Mouse (Mus musculus): Measurements from ENCODE around the gene Naip6.
"Not testable (repeated sequence)": the region's sequence is repeated elsewhere in the genome, so short reads cannot be mapped to it uniquely, and the experiment has no call there.

Naip6 gene

DNA sequence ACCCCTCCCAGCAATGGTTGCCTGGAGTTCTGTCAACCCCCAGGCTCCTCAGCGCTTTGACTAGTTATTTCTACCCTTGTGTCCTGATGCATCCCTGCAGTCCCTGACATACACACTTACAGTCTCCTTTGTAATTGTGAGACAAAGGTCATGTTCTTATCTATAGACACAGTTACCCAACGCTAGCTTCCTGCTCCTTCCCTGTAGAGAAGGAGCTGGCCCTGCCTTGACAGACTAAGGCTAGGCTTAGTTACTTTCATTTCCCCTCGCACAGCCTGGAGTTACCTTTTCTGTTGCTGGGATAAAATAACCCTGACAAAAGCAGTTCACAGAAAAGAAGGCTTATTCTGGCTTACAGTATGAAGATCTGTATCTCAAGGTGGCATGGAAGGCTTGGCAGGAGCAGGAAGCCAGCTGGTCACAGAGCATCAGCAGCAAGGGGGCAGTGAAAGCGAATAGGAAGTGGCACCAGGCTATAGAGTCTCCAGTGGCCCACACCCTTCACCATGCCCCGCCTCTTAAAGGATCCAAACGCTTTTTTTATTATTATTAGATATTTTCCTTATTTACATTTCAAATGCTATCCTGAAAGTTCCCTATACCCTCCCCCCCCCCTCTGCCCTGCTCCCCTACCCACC is at the start of gene Naip6:
Gene Naip6 (minus strand): TSS at position 419 of the 638 bp plus-strand sequence.
- not testable (repeated sequence) for DNase-seq (ENCODE audit: low spot score)

DNA sequence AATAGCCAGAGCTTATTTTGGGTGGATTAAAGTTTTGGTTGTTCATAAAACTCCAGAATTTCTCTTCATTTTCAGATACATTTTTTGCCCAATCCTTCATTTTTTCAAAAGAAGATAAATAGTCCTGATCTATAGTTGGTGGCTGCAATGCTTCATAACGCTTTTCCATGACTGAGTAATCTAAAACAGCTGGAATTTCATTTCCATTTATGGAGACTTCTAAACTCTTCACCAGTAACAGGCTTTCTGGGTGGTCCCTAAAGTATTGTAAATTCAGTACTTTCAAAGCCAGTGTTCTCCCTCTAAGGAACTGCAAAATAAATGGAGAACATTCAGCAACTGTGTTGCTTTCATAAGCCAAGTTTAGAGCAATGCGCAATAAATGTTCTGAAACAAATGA is 34.8 kb upstream of the Naip6 start:
- not testable (repeated sequence) for DNase-seq (ENCODE audit: low spot score)

DNA sequence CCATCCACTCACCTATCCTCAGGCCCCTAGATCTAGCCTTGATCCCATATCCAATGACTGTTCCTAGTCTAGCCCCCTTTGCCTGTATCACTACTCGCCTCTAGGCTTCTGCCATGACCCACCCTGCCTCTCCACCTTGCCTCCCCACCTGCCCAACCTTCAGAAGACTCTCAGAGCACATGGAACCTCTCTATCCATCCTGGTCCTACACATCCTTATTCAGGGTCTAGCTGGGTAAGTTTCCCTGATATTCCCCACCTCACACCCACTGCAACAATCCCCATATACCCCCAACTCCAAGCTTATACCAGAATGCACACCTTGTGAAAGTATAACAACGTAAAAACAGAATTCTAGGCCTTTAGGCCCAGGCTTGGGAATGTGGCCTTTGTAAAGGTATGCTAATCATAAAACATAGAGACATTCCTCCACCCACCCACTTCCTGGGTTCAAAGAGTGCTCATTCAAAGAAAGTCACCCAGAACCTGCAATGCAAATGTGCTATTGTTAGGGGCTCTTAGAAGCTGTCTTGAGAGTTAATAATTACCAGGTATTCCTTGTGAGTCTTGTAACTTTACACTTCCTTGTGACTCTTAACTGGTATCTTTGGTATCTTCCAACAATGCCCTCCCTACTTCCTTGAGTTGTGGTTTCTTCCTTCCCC is 32.2 kb upstream of the Naip6 start:
- DNase-seq (ENCODE audit: low spot score), result not testable (repeated sequence)

DNA sequence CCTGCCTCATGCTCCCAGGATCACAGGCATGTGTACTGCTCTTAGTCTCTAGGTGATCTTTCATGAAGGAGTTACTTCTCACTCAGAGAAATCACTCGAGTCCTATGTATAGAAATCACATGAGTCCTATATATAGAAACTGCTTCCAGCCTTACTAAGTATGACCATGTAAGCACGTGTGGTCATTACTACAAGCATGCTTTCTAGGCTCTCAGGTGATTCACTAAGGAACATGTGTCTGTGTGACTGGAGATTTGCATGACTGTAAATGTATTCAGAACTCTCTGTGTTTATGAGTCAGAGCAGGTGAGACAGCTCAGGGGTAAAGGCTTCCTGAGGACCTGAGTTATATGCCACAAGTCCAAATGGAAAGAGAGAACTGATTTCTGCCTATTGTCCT is 24.3 kb upstream of the Naip6 start:
- DNase-seq (ENCODE audit: low spot score), result no peak

DNA sequence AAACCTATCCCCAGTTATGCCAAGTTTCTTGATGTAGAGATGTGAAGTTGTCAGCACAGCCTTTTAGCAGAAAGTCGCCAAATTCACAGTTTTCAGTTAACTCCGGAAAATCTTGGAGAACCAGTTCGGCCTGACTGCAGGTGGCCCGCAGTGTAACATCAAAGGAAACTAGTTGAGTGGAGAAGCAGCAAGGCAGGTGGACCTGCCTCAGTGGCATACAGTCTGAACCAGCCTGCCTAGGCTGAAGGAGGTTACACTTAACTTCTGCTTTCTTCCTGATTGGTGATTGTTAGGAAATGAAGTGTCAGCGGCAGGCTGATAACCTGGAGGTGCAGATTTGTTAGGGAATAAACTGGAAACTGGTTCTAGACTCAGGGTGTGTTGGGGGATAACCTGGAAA is 14.3 kb upstream of the Naip6 start:
- not testable (repeated sequence) for DNase-seq (ENCODE audit: low spot score)

DNA sequence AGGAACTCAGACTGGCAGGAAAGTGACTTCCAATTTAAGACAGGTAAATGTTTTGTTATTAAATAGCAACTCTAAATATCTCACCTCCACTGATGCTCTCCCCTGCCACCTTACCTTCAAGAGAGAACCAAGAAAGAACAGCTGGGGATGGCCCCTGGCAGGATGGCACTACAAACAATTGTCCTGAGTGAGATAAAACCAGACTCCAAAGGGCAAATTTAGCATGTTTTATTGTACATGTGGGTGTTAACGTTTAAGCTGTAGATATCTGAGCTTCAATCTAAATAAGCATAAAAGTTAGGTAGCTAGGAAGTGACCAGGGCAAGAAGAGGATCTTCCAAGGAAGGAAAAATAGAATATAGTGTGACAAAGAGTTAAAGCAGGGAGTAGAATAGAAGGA is 11.4 kb upstream of the Naip6 start:
- not testable (repeated sequence) for DNase-seq (ENCODE audit: low spot score)

DNA sequence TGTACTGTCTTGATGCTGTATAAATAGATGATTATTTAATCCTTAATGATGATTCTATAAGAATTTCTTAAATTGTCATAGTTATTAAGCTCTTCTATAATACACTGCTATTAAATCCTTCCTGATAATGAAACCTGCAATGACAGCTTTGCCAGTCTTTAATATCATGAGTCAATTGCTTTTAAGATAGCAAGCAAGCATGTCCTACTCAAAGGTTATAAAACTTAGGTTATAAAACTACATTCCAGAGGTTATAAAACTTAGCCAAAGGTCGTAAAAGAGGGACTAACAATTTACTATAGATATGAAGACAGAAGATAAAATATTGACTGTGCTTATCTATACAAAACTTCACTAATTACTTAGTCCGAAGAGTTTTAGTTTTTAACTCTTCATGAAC is 10.6 kb upstream of the Naip6 start:
- not testable (repeated sequence) for DNase-seq (ENCODE audit: low spot score)

DNA sequence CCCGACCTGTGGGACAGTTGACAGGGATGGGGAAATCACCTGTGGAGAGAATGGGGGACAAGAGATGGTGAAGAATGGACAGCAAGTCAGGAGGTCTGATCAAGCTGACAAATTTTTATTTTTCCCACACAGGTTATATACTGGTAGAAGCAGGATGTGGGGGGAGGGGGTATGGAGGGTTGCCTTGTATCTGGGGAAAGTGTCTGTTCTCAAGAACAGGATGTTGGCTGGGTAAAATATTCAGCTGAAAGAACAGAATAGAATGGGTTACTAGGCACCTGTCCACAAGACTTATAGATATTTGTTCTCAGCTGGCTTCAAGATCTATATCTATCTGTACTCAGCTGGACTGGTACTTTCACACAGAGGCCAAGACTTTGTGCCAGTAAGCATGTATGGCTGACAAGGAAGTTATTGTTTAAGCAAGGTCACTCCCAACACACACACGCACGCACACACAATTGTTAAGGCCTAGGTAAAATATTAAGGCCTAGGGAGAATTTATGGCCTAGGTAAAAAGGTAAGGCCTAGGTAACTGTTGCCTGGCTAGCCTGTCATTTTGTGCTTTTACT is 4.9 kb upstream of the Naip6 start:
- DNase-seq (ENCODE audit: low spot score), result not testable (repeated sequence)

DNA sequence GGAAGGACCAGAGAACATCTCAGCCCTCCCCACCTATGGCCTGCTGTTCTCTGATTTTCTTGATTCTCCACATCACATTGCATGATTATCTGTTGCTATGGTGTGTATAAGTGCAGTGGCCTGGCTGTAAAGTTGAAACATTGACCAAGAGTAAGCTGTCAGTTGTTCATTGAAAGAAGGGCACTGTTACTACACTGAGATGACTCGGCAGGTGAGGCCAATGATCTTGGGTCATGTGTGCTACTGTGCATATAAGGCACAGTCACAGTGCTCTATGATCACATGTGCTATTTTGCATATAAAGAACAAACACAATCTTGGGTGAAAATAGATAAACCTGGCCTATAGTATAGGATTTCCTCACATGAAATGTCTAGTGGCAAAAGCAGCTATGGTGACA is 32.9 kb downstream of the Naip6 start:
- no peak for DNase-seq (ENCODE audit: low spot score)

DNA sequence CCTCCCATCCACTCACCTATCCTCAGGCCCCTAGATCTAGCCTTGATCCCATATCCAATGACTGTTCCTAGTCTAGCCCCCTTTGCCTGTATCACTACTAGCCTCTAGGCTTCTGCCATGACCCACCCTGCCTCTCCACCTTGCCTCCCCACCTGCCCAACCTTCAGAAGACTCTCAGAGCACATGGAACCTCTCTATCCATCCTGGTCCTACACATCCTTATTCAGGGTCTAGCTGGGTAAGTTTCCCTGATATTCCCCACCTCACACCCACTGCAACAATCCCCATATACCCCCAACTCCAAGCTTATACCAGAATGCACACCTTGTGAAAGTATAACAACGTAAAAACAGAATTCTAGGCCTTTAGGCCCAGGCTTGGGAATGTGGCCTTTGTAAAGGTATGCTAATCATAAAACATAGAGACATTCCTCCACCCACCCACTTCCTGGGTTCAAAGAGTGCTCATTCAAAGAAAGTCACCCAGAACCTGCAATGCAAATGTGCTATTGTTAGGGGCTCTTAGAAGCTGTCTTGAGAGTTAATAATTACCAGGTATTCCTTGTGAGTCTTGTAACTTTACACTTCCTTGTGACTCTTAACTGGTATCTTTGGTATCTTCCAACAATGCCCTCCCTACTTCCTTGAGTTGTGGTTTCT is 45.9 kb downstream of the Naip6 start:
- DNase-seq (ENCODE audit: low spot score), result not testable (repeated sequence)

DNA sequence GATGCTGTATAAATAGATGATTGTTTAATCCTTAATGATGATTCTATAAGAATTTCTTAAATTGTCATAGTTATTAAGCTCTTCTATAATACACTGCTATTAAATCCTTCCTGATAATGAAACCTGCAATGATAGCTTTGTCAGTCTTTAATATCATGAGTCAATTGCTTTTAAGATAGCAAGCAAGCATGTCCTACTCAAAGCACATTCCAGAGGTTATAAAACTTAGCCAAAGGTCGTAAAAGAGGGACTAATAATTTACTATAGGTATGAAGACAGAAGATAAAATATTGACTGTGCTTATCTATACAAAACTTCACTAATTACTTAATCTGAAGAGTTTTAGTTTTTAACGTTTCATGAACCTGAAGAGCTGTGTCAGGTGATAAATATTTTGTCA is 60.5 kb downstream of the Naip6 start:
- not testable (repeated sequence) for DNase-seq (ENCODE audit: low spot score)

DNA sequence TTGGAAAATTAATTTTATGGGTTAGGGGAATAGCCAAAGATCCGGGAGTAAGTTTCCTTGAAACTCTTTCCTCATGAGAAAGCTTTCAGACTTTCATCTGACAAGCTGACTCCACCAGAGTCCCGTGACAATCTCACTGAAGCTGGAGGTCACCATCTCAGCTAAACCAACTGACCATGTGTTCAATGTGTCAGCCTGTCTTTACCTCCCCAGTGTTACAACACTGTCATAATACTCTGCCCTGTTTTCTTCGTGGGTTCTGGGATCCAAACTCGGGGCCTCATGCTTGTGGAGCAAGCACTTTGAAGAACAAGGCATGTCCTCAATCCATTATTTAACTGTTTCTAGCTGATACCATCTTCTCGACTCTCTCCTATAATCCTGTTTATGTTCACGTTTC is 61.5 kb downstream of the Naip6 start:
- DNase-seq (ENCODE audit: low spot score), result not testable (repeated sequence)

DNA sequence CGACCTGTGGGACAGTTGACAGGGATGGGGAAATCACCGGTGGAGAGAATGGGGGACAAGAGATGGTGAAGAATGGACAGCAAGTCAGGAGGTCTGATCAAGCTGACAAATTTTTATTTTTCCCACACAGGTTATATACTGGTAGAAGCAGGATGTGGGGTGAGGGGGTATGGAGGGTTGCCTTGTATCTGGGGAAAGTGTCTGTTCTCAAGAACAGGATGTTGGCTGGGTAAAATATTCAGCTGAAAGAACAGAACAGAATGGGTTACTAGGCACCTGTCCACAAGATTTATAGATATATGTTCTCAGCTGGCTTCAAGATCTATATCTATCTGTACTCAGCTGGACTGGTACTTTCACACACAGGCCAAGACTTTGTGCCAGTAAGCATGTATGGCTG is 65.6 kb downstream of the Naip6 start:
- not testable (repeated sequence) for DNase-seq (ENCODE audit: low spot score)

DNA sequence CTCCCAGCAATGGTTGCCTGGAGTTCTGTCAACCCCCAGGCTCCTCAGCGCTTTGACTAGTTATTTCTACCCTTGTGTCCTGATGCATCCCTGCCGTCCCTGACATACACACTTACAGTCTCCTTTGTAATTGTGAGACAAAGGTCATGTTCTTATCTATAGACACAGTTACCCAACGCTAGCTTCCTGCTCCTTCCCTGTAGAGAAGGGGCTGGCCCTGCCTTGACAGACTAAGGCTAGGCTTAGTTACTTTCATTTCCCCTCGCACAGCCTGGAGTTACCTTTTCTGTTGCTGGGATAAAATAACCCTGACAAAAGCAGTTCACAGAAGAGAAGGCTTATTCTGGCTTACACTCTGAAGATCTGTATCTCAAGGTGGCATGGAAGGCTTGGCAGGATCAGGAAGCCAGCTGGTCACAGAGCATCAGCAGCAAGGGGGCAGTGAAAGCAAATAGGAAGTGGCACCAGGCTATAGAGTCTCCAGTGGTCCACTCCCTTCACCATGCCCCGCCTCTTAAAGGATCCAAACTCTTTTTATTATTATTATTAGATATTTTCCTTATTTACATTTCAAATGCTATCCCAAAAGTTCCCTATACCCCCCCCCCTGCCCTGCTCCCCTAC is 70.5 kb downstream of the Naip6 start:
- DNase-seq (ENCODE audit: low spot score), result not testable (repeated sequence)

DNA sequence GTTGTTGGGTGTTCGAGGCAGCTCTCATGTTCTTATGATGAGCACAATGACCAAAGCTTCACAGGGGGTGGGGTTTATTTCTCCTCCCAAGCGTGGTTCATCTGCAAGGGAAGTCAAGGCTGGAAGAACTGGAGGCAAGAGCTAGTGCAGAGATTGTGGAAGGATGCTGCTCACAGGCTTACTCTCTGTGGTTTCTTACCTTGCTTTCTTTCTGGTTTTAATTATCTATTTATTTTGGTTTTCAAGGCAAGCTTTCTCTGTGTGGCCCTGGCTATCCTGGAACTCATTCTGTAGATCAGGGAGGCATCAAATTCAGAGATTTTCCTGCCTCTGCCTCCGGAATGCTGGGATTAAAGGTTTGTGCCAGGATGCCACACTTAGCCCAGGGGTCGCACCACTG is 71.3 kb downstream of the Naip6 start, which contains the start of gene Naip5:
Gene Naip5 (minus strand): TSS at position 101 of the 400 bp plus-strand sequence.
- not testable (repeated sequence) for DNase-seq (ENCODE audit: low spot score)

DNA sequence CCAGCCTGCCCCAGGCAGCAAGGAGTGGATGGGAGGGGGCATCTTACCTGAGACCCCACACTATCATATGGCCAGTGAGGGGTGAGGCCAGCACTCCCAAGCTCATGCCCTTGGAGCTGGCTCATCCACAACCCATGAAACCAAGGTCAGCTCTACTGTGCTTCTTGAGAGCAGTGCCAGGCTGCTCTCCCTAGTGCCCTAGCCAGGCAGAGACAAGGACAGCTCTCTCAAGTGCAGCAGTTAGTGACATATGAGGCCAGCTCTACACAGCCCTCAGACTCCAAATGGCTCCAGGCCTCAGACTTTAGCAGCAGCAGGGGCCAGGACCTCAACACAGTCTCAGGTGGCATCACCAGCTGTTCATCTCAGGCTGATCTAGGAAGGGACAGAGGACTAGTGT is 73.8 kb downstream of the Naip6 start:
- DNase-seq (ENCODE audit: low spot score), result no peak

Measured in left cerebral cortex, adult 11 months (tissue).